Mouse (Mus musculus): ENCODE measurements around the gene Dppa4.

The Dppa4 gene

DNA sequence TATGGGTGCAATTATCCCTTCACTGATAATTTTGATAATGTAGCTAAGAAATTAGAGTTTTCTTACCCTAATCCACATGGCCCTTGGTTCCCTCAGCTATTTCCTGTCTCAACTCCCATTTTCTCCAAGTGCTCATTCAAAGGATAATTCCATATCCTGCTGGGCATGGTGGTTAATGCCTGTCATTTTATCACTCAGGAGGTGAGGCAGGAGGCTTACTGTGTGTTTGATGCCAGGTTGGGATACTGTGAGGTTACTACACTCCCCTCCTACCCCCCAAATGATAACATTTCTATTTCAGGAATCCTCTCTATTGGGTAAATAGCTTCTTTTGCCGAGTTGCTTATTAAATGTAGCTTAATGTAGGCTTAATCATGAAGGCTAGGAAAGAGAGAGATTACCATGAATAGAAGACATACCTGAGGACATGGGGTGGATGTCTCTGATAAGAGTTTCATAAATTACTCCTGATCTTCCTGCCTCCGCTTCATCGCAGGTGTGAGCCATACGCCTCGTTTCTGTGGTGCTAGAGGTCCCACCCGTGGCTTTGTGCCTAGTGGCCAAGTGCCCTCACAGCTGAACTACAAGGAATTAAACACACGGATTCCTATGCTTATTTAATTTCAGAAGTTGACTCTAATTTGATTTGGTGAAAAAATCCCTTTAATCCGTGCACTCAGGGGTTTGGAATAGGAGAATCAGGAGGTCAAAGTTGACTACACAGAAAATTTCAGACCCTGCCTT is 40.2 kb downstream of the Dppa4 start:
- no peak for DNase-seq (ENCODE audit: low spot score in 2 of 2)

DNA sequence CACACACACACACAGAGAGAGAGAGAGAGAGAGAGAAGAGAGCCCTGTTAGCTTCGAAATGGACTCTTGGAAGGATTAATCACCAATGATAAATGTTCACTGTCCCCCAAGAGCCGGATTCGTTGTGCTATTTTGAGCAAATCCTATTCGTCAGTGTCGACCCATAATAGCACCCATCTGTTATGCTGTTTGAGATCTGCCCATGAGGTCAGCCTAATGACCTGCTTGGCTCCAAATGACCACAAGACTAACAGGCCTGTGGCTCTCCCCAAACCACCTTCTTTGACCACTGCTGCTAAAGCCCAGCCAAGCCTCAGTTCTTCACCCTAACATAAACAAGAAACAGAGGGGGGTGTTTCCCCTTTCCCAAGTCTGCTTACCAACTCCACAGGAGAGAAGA is 43.4 kb downstream of the Dppa4 start:
- DNase-seq (ENCODE audit: low spot score in 2 of 2), result no peak

DNA sequence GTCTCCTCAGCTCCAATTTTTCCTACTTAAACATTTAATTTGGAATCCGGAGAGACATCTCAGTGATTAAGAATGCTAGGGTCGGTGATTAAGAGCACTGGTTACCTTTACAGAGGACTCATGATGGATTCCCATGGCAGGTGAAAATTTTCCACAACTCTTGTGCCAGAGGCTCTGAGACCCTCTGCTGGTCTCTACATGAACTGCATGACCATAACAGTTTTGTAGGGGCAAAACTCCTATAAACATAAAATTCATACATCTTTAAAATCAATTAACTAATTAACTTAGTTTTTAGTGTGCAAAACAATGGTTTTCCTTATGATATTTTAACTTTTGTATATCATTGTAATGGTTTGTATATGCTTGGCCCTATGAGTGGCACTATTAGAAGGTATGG is 44.9 kb downstream of the Dppa4 start:
- DNase-seq (ENCODE audit: low spot score in 2 of 2), result no peak

GRCm38 (mm10) chr16:48331822-48332221 is 48.3 kb downstream of the Dppa4 start:
- DNase-seq (ENCODE audit: low spot score in 2 of 2), result no peak

GRCm38 (mm10) chr16:48335326-48335725 is 51.8 kb downstream of the Dppa4 start:
- no peak for DNase-seq (ENCODE audit: low spot score in 2 of 2)

All from right cerebral cortex, postnatal 36 days (tissue).